Mouse (Mus musculus) erythroblast, embryonic 14.5 days (primary cell): Measurements from ENCODE around the gene Yeats2. TPM values are rescaled to one million over a fixed set of nuclear protein-coding genes. Genes with fewer than 3 reads are reported as not detected.
"Not testable (repeated sequence)": the region's sequence is repeated elsewhere in the genome, so short reads cannot be mapped to it uniquely, and the experiment has no call there.

Source experiments
- H3K27me3 ChIP-seq: 2 replicates; pipeline ENCODE4 v1.6.1; 2012; ENCODE audit warnings: inconsistent platforms; ENCODE audit not compliant: control insufficient read depth
- H3K36me3 ChIP-seq: 2 replicates; pipeline ENCODE4 v1.6.1; 2012; ENCODE audit warnings: mild to moderate bottlenecking, inconsistent platforms; ENCODE audit not compliant: control insufficient read depth
- H3K4me1 ChIP-seq: 2 replicates; pipeline ENCODE4 v1.6.1; 2012; ENCODE audit warnings: inconsistent platforms; ENCODE audit not compliant: control insufficient read depth
- H3K4me3 ChIP-seq: replicated peaks from 2 replicates; pipeline ENCODE3; 2012; ENCODE audit warnings: moderate library complexity, mild to moderate bottlenecking, inconsistent platforms
- H3K9me3 ChIP-seq: 2 replicates; pipeline ENCODE4 v1.6.1; 2012; ENCODE audit warnings: low read length, inconsistent platforms, mixed read lengths; ENCODE audit not compliant: control insufficient read depth
- GATA1 ChIP-seq: IDR thresholded peaks from 2 replicates; pipeline ENCODE4 v1.6.1; 2012; ENCODE audit warnings: low read length, inconsistent platforms, mixed read lengths
- TAL1 ChIP-seq: IDR thresholded peaks from 3 replicates; pipeline ENCODE4 v1.6.1; 2012; ENCODE audit warnings: low read length, inconsistent platforms, mixed read lengths
- polyA plus RNA-seq: library from polyadenylated mRNA; stranded (reverse); fragments of >175 nt; gene quantifications from 2 replicates; pipeline ENCODE4 v1.2.3, GENCODE M21; 2012

The Yeats2 gene
- polyA plus RNA-seq, 1 experiment = 0.47 TPM

GRCm38 (mm10) chr16:20112649-20113048 is 28.2 kb upstream of the Yeats2 start:
- H3K36me3 ChIP-seq = peaks cover 10% of the 10 kb centered on the region
- no peak for TF ChIP-seq TAL1
- TF ChIP-seq GATA1 = no peak

GRCm38 (mm10) chr16:20116069-20116468 is 24.8 kb upstream of the Yeats2 start:
- peaks cover 7% of the 10 kb centered on the region for H3K36me3 ChIP-seq
- no peaks in the 10 kb centered on the region for H3K9me3 ChIP-seq
- TF ChIP-seq TAL1 (no peak), GATA1 (no peak)
- no peaks in the 10 kb centered on the region for H3K27me3 ChIP-seq
- H3K4me3 ChIP-seq = no peak overlapping the region
- no peaks in the 10 kb centered on the region for H3K4me1 ChIP-seq

More at GRCm38 (mm10) chr16:20112649-20113048, 28.2 kb upstream of the Yeats2 start:
- Histone ChIP-seq H3K4me1 (no peaks in the 10 kb centered on the region), H3K4me3 (no peak overlapping the region), H3K27me3 (no peaks in the 10 kb centered on the region), H3K9me3 (peaks cover 2% of the 10 kb centered on the region; the same call in 1 of the 2 replicates)

- H3K9me3 ChIP-seq, H3K4me1 ChIP-seq, H3K4me3 ChIP-seq, H3K27me3 ChIP-seq, H3K36me3 ChIP-seq: not testable (repeated sequence)
Measured at GRCm38 (mm10) chr16:20126319-20126883, 14.5 kb upstream of the Yeats2 start.

GRCm38 (mm10) chr16:20130397-20130796 is 10.5 kb upstream of the Yeats2 start:
- no peaks in the 10 kb centered on the region; the same call in none of the 2 replicates for H3K36me3 ChIP-seq
- no peaks in the 10 kb centered on the region for H3K9me3 ChIP-seq
- H3K27me3 ChIP-seq = no peaks in the 10 kb centered on the region
- no peaks in the 10 kb centered on the region for H3K4me1 ChIP-seq
- no peak overlapping the region for H3K4me3 ChIP-seq
- no peak for TF ChIP-seq TAL1
- no peak for TF ChIP-seq GATA1

GRCm38 (mm10) chr16:20144568-20144967 is 3.7 kb downstream of the Yeats2 start:
- Histone ChIP-seq H3K27me3 (no peaks in the 10 kb centered on the region), H3K4me3 (no peak overlapping the region), H3K9me3 (no peaks in the 10 kb centered on the region), H3K36me3 (peaks cover 8% of the 10 kb centered on the region), H3K4me1 (peaks cover 30% of the 10 kb centered on the region)
- TF ChIP-seq TAL1 (no peak), GATA1 (no peak)

GRCm38 (mm10) chr16:20151991-20152390 is 11.1 kb downstream of the Yeats2 start:
- TF ChIP-seq TAL1 (no peak), GATA1 (no peak)
- H3K9me3 ChIP-seq = no peaks in the 10 kb centered on the region
- H3K4me1 ChIP-seq = no peaks in the 10 kb centered on the region
- H3K4me3 ChIP-seq = no peak overlapping the region
- H3K36me3 ChIP-seq = peaks cover 35% of the 10 kb centered on the region
- no peaks in the 10 kb centered on the region for H3K27me3 ChIP-seq

GRCm38 (mm10) chr16:20153742-20154141 is 12.9 kb downstream of the Yeats2 start:
- peaks cover 48% of the 10 kb centered on the region for H3K36me3 ChIP-seq
- no peak overlapping the region for H3K4me3 ChIP-seq
- no peaks in the 10 kb centered on the region for H3K4me1 ChIP-seq
- no peaks in the 10 kb centered on the region for H3K9me3 ChIP-seq
- H3K27me3 ChIP-seq = no peaks in the 10 kb centered on the region
- TF ChIP-seq GATA1 (no peak), TAL1 (no peak)

GRCm38 (mm10) chr16:20160130-20160529 is 19.3 kb downstream of the Yeats2 start:
- TF ChIP-seq GATA1 = no peak
- no peak for TF ChIP-seq TAL1
- H3K4me1 ChIP-seq = peaks cover 4% of the 10 kb centered on the region
- H3K27me3 ChIP-seq = no peaks in the 10 kb centered on the region
- H3K4me3 ChIP-seq = no peak overlapping the region
- no peaks in the 10 kb centered on the region for H3K9me3 ChIP-seq
- H3K36me3 ChIP-seq = peaks cover 71% of the 10 kb centered on the region

GRCm38 (mm10) chr16:20169071-20169470 is 28.2 kb downstream of the Yeats2 start:
- peaks cover 58% of the 10 kb centered on the region for H3K36me3 ChIP-seq
- TF ChIP-seq GATA1 (no peak), TAL1 (no peak)
- no peaks in the 10 kb centered on the region for H3K27me3 ChIP-seq
- peaks cover 24% of the 10 kb centered on the region for H3K4me1 ChIP-seq
- no peak overlapping the region for H3K4me3 ChIP-seq
- H3K9me3 ChIP-seq = no peaks in the 10 kb centered on the region
